Mouse (Mus musculus): ENCODE measurements around the gene Gm21319. TPM values are rescaled to one million over a fixed set of nuclear protein-coding genes. Genes with fewer than 3 reads are reported as not detected.
"Not testable (repeated sequence)": the region's sequence is repeated elsewhere in the genome, so short reads cannot be mapped to it uniquely, and the experiment has no call there.

Gene Gm21319
- not detected in 2 replicates for polyA plus RNA-seq (2016; fragmentation: Nextera tagmentation; extraction: Ambion mirVana)

DNA sequence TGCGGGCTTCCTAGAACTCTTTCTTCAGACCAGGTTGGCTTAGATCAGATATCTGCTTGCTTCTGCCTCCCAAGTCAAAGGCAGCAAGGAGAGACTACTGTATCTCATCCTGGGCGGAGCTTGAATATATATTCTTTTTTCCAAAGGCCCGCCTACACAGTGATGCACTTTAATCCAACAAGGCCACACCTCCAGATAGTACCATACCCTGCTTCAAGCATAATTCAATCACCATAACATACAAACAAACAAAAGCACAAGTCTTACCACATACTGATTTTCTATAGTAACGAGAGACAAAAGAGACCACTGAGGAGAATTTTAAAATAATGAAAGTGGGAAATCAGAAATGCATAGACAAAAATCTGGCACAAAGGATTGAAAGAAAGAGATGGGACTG is at the start of gene Gm21319:
Gene Gm21319 (minus strand): TSS at position 101 of the 400 bp plus-strand sequence.
- not testable (repeated sequence) for H3K4me3 ChIP-seq; H3K27ac ChIP-seq (replicated peaks); H3K27me3 ChIP-seq (ENCODE audit: low read depth, poor library complexity, severe bottlenecking); H3K36me3 ChIP-seq; H3K9me3 ChIP-seq (replicated peaks); H3K4me1 ChIP-seq; DNase-seq (ENCODE audit: low spot score)
- 88% methylated on average over 4 of the region's 4 CpGs for WGBS

DNA sequence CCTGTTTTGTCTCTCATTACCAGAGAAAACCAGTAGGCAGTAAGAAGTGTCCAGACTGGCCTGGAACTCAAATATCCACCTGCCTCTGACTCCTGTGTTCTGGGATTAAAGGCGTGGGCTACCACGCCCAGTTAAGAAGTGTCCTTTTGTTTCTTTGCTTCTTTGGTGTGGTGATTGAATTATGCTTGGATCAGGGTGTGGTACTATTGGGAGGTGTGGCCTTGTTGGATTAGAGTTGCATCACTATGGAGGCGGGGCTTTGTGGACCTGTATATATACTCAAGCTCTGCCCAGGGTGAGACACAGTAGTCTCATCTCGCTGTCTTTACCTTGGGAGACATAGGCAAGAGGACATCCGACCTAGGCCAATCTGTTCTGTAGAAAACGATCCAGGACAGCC is 40.7 kb upstream of the Gm21319 start, which contains the start of gene BB287469:
Gene BB287469 (plus strand): TSS at position 301 of the 400 bp plus-strand sequence.
- H3K4me3 ChIP-seq; H3K9me3 ChIP-seq (replicated peaks); H3K27ac ChIP-seq (replicated peaks); H3K4me1 ChIP-seq; H3K36me3 ChIP-seq; DNase-seq (ENCODE audit: low spot score); H3K27me3 ChIP-seq (ENCODE audit: low read depth, poor library complexity, severe bottlenecking): not testable (repeated sequence)
- 89% methylated on average over 6 of the region's 6 CpGs for WGBS

DNA sequence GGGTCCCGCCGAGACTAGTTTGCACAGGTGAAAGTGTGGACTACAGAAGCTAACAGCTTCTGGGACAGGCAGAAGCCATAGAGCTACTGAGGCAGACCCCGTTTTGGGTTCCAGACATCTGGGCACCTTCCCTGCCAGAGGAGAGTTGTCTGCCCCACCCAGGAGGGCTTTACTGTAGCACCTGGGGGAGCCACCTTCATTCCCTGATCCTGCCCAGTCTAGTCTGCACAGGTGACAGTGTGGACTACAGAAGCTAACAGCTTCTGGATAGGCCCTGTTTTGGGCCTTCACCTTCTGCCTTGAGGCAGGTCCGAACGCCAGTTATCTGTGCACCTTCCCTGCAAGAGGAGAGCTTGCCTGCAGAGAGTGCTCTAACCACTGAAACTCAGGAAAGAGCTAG is 22.4 kb upstream of the Gm21319 start:
- not testable (repeated sequence) for H3K36me3 ChIP-seq; H3K9me3 ChIP-seq (replicated peaks); H3K27ac ChIP-seq (replicated peaks); H3K4me1 ChIP-seq; H3K4me3 ChIP-seq; H3K27me3 ChIP-seq (ENCODE audit: low read depth, poor library complexity, severe bottlenecking); DNase-seq (ENCODE audit: low spot score)
- 90% methylated on average over 5 of the region's 5 CpGs for WGBS

DNA sequence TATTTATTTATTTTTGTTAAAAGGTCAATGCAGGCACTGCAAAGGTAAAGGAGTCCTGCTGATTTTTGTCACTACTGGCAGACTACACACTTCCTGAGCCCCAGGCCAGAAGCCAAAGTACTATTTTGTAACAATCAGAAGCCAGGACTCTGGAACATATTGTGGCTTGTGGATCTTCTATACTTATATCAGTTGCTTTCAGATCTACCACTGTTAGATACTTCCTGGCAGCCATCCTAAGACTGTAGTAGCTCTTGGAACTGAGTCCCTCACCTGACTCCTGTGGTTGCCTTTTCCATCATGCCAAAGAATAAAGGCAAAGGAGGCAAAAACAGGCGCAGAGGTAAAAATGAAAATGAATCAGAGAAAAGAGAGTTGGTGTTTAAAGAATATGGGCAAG is 19.7 kb upstream of the Gm21319 start, which contains the start of gene Gm21936:
Gene Gm21936 (plus strand): TSS at position 301 of the 400 bp plus-strand sequence.
- not testable (repeated sequence) for DNase-seq (ENCODE audit: low spot score); H3K4me3 ChIP-seq; H3K27me3 ChIP-seq (ENCODE audit: low read depth, poor library complexity, severe bottlenecking); H3K27ac ChIP-seq (replicated peaks); H3K36me3 ChIP-seq; H3K4me1 ChIP-seq; H3K9me3 ChIP-seq (replicated peaks)
- WGBS, result 86% methylated on average over 1 of the region's 1 CpGs

Other genes starting within 250 kb of the Gm21319 start
- gene Oog1, start 173.1 kb downstream of the Gm21319 start, polyA plus RNA-seq (2016; fragmentation: Nextera tagmentation; extraction: Ambion mirVana), result not detected in 2 replicates
- not detected in 2 replicates for gene Gm4027, start 156.9 kb downstream of the Gm21319 start, polyA plus RNA-seq (2016; fragmentation: Nextera tagmentation; extraction: Ambion mirVana)
- not detected in 2 replicates for gene Gm16381, start 131.1 kb downstream of the Gm21319 start, polyA plus RNA-seq (2016; fragmentation: Nextera tagmentation; extraction: Ambion mirVana)
- gene Gm21936, start 19.8 kb upstream of the Gm21319 start, polyA plus RNA-seq (2016; fragmentation: Nextera tagmentation; extraction: Ambion mirVana), result not detected in 2 replicates
- not detected in 2 replicates for gene BB287469, start 40.8 kb upstream of the Gm21319 start, polyA plus RNA-seq (2016; fragmentation: Nextera tagmentation; extraction: Ambion mirVana)
- gene Gm2001, start 66.6 kb upstream of the Gm21319 start, polyA plus RNA-seq (2016; fragmentation: Nextera tagmentation; extraction: Ambion mirVana), result not detected in 2 replicates
- gene Gm2016, start 98.3 kb upstream of the Gm21319 start, polyA plus RNA-seq (2016; fragmentation: Nextera tagmentation; extraction: Ambion mirVana), result not detected in 2 replicates
- not detected in 2 replicates for gene Gm2022, start 119.6 kb upstream of the Gm21319 start, polyA plus RNA-seq (2016; fragmentation: Nextera tagmentation; extraction: Ambion mirVana)
- gene Gm2035, start 144.1 kb upstream of the Gm21319 start, polyA plus RNA-seq (2016; fragmentation: Nextera tagmentation; extraction: Ambion mirVana), result not detected in 2 replicates
- not detected in 2 replicates for gene Gm2042, start 178.3 kb upstream of the Gm21319 start, polyA plus RNA-seq (2016; fragmentation: Nextera tagmentation; extraction: Ambion mirVana)
- gene Gm2075, start 236.1 kb upstream of the Gm21319 start, polyA plus RNA-seq (2016; fragmentation: Nextera tagmentation; extraction: Ambion mirVana), result not detected in 2 replicates
- not detected in 2 replicates for gene Gm6803, start 243.0 kb upstream of the Gm21319 start, polyA plus RNA-seq (2016; fragmentation: Nextera tagmentation; extraction: Ambion mirVana)